Mouse (Mus musculus) brain, embryonic 18.5 days (tissue): Measurements from ENCODE around the gene Fam240b.
"Not testable (repeated sequence)": the region's sequence is repeated elsewhere in the genome, so short reads cannot be mapped to it uniquely, and the experiment has no call there.

ENCODE experiments used
- DNase-seq: peaks from one replicate; pipeline ENCODE4 v3.0.0-alpha.2; 2012; ENCODE audit warnings: low read depth, low spot score

Fam240b gene

DNA sequence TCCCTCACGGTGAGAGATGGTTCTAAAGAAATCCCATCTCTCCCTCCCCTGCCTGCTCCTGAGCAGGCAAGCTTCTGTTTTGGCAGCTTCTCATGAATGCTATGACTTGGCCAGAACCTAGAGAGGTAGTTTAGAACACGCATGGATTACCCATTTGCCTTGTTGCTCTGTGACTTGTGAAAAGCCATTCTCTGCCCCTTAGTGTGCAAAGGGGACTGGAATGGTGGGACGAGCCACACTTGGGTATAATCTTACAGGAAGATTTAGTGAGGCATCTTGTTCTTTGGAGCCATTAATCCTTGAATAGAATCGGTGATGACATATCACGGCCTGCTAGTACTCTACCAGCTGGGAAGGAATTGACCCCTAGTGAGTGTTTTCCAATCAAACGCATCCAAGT lies at the start of gene Fam240b:
TSS of gene Fam240b (minus strand) at position 101 of the 400 bp plus-strand sequence.
- no peak for DNase-seq

DNA sequence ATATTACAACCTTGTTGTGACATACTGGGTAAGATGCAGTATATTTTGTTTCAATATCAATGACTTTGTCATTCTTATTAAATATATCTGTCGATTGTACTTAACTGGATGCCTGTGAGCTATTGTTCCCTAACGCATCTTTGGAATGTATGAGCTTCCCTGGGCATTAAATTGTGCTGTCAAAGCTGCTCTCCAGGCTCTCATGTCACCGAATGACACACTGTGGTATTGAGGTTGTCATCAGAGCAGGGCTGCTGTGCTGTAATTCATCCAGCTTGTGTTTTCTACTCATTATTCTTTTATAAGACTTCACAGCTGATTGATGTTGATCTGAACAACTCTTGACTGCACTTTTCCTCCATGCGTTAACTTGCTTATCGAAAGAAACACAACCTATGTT lies 32.5 kb upstream of the Fam240b start:
- no peak for DNase-seq

GRCm38 (mm10) chr13:64526515-64527285 lies 29.1 kb upstream of the Fam240b start:
- DNase-seq = peak; percentile 61

- no peak for DNase-seq
Observed at GRCm38 (mm10) chr13:64514247-64514646, 16.7 kb upstream of the Fam240b start.

- DNase-seq = no peak
Observed at GRCm38 (mm10) chr13:64511616-64512015, 14.0 kb upstream of the Fam240b start.

DNA sequence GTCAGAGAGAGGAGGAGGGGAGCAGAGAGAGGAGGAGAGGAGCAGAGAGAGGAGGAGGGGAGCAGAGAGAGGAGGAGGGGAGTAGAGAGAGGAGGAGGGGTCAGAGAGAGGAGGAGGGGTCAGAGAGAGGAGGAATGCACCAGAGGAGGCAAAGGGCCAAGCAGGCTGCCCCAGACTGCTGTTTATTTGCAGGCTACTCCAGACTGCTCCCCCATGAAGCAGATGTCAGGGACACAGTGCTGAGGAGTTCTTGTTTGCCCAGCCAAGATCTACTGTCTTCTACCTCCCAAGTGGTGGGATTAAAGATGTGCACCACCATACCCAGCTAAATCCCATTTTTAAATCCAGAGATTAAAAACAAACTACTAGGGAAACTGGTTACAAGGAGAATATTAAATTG lies 9.8 kb upstream of the Fam240b start:
- no peak for DNase-seq

GRCm38 (mm10) chr13:64502833-64503232 lies 5.2 kb upstream of the Fam240b start:
- no peak for DNase-seq

DNA sequence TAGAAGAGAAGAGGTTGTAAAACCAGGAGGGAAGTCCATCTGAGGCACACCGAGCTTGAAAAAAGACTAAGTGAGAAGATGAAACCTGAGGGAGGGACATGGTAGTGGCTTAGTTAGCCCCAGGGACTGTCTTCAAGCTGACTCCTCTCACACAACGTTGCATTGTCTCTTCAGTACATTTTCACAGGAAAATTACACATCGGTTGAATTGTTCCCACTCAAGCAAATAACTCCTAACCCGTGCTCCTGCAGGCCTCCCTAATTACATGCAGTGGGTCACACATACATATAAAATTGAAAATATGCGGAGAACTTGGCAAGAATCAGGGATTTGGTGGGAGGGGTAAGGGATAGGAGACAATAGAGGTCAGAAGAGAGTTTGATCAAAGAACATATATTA lies 4.0 kb downstream of the Fam240b start:
- no peak for DNase-seq

DNA sequence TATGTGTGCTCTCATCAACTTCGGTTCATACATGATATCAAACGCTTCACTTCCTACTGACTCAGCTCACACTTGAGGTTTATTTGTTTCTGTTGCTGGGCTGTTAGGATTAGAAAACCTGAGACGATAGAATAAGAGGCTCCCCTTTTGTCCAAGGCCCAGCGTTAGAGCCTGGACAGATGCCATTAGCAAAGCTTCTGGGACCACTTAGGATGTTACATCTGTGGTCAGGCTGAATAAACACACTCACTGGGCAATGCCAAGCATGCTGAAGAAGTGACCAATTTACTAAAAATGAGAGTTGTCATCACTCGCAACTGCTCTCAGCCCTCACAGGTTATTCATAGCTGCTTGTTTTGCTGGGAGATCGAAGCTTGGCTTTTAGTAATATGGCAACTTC lies 7.7 kb downstream of the Fam240b start:
- DNase-seq = no peak

DNA sequence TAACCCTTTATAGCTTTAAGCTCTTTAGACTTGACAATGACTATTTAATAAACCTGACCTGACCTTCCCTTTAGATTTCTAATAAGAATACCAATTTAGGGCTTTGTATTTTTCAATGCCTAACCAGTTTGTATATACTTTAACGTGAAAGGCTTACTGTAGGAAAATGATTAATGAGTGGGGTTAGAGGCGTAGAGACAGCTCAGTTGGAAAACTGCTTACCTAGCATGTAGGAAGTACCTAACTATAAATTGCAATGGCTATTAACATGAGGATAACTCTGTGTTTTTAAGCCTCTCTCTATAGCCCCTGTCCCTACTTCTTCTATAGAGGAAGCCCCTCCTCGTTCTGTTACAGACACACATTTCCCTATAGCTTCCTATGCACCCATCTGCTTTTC lies 17.6 kb downstream of the Fam240b start:
- no peak for DNase-seq

- DNase-seq = no peak
Observed at GRCm38 (mm10) chr13:64477968-64478367, 19.6 kb downstream of the Fam240b start.

GRCm38 (mm10) chr13:64467886-64468285 lies 29.7 kb downstream of the Fam240b start:
- no peak for DNase-seq

DNA sequence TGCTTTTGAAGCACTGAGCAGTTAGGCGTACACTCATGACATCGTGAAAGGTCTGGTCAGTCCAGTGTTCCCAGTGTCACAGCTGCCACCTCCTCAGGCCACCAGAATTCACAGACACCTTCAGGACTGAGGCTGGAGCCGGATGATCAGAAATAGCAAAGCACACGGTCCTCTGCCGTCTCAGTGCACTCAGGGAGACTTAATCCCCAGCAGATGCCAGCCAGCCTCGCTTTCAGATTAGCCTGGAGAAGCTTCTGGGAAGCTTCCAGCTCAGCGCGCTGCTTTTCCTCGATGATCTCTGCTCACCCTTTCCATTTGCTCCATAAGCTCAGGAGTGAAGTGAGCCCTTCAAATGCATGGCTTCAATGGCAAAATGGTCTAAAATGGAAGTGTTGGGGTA lies 32.4 kb downstream of the Fam240b start:
- no peak for DNase-seq

DNA sequence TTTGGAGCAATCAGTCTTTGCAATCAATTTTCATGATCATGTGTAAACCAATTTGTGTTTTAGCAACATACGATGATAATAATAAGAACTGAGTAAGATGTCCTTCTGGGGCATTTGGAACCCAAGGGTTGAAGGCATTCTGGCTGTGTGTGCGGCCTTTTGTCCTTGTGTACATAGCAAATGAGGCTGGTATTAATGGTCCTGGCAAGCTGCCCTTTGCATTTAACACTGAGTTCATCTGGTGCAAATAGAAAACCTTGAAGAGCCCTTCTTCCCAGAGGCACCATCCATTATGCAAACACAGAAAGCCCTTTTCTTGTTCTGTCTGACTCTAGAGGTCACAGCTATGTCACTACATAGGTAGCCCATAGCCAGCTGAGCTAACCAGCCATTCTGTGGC lies 35.0 kb downstream of the Fam240b start:
- no peak for DNase-seq

DNA sequence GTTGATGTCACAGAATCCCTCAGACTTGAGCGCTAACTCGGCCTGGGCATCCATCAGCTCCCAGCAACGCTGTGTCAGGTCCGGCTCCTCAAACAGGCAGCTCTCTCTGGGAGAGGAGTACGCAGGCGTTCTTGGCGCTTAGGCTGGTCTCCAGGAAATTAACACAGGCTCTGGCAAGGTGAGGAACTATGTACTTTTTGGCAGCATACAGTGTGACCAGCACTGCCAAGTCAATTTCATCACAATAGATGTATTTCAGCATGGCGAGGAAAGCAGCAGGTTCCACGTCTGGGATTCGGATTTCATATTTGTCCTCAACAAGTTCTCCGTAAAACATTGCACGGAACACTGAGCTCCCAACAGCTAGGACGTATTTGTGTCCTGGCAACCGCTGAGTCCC lies 39.4 kb downstream of the Fam240b start:
- DNase-seq = no peak

DNA sequence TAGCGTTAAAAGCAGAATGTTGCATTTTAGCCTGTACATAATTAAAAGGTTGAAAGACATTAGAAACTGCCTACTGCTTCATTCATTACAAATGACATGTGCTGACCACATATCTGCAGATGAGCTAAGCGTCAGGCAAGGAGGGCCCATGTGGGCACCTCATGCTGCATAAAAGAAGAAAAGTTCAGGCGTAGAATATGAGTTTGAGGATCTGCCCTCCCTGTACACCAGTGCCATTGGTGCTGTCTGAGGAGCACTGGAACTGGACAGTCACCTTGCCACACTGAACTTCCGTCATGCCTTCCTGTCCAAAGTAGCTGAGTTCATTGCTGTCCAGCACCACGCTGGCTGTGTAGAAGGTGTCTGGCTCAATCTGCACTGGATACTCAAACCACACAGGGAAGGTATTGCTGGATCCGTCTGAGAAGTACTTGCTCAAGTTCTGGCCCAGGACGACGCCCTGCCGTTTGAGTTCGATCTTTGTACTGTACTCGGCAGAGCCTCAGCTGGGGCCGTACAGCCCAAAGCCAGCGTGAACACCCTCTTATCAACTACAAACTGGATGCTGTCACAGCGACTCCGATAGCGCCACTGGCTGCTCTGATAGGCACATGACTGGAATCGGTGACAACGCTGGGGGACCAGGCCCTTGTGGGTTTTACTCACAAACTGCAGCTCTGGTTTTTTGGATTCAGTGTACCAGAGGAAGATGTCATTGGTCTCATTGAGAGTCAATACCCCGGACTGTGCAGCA lies 40.2 kb downstream of the Fam240b start:
- not testable (repeated sequence) for DNase-seq

GRCm38 (mm10) chr13:64450001-64450794 lies 47.4 kb downstream of the Fam240b start:
- DNase-seq = no peak

- no peak for DNase-seq
Observed at GRCm38 (mm10) chr13:64448729-64449128, 48.9 kb downstream of the Fam240b start.

DNA sequence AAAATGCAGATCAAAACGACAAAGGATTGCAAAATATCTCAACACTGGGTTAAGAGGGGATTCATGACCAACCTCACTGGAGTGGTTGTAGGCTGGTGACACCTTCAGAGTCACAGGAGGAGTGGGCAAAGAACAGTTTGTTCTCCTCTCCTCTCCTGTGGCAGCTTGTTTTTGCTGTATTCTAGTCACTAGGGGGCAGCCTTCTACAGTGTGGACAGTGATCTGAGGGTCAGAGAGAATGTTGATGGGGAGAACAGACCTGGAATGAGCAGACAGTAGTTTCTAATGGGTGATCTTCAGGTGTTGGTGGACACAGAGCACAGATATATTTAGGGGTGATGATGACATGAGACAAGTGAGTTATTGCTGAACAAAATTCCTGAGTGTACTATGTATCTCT lies 49.6 kb downstream of the Fam240b start:
- no peak for DNase-seq

- DNase-seq = no peak
Observed at GRCm38 (mm10) chr13:64445254-64445920, 52.2 kb downstream of the Fam240b start.

GRCm38 (mm10) chr13:64443263-64443894 lies 54.2 kb downstream of the Fam240b start:
- DNase-seq = peak; percentile 60
